Mouse (Mus musculus) spleen, adult 2 months (tissue): Measurements from ENCODE around the gene Dgcr6.
"Not testable (repeated sequence)": the region's sequence is repeated elsewhere in the genome, so short reads cannot be mapped to it uniquely, and the experiment has no call there.

Experiments
- CTCF ChIP-seq: fragments of 200-500 bp; IDR thresholded peaks from 2 replicates; pipeline ENCODE4 v1.5.1; 2011; ENCODE audit warnings: mild to moderate bottlenecking, inconsistent platforms; ENCODE audit not compliant: insufficient read depth, insufficient read length, insufficient replicate concordance; ENCODE audit errors: extremely low read depth
- POLR2A ChIP-seq: fragments of 200-500 bp; IDR thresholded peaks from 2 replicates; pipeline ENCODE4 v1.6.1; 2011; ENCODE audit warnings: low read depth, low read length, inconsistent platforms

- not testable (repeated sequence) for TF ChIP-seq POLR2A, CTCF
Observed at GRCm38 (mm10) chr16:18016482-18016881, 36.2 kb upstream of the Dgcr6 start.
